Mouse (Mus musculus) cerebellum, postnatal 14 days (tissue): ENCODE results near the gene Homer2.

ENCODE experiments used
- DNase-seq, 2 experiments: peaks; one replicate each; pipeline ENCODE4 v3.0.0; 2021; ENCODE audit warnings: mixed read lengths in 2 of 2

Gene Homer2

GRCm38 (mm10) chr7:81697954-81698353 is 9.4 kb downstream of the Homer2 start:
- DNase-seq = no peak

GRCm38 (mm10) chr7:81695763-81696533 is 11.4 kb downstream of the Homer2 start:
- DNase-seq = no peak

- DNase-seq = no peak
Observed at GRCm38 (mm10) chr7:81691067-81691466, 16.3 kb downstream of the Homer2 start.

GRCm38 (mm10) chr7:81689116-81689681 is 18.1 kb downstream of the Homer2 start:
- DNase-seq = peak; percentile 53 to 68

GRCm38 (mm10) chr7:81688378-81688777 is 18.9 kb downstream of the Homer2 start:
- DNase-seq = no peak

GRCm38 (mm10) chr7:81687684-81688316 is 19.5 kb downstream of the Homer2 start:
- no peak for DNase-seq

GRCm38 (mm10) chr7:81685375-81685774 is 22.0 kb downstream of the Homer2 start:
- DNase-seq = peak; percentile 84 to 86

GRCm38 (mm10) chr7:81683779-81684422 is 23.4 kb downstream of the Homer2 start:
- no peak for DNase-seq

- DNase-seq = peak; percentile 78 to 81
Observed at GRCm38 (mm10) chr7:81681386-81681785, 25.9 kb downstream of the Homer2 start.

GRCm38 (mm10) chr7:81673359-81674013 is 33.8 kb downstream of the Homer2 start:
- peak in 1 of 2 experiments; percentile 32 for DNase-seq

GRCm38 (mm10) chr7:81672735-81673291 is 34.5 kb downstream of the Homer2 start:
- DNase-seq = peak; percentile 40 to 51

GRCm38 (mm10) chr7:81667156-81667555 is 40.2 kb downstream of the Homer2 start:
- no peak for DNase-seq

GRCm38 (mm10) chr7:81666585-81666984 is 40.7 kb downstream of the Homer2 start:
- no peak for DNase-seq

GRCm38 (mm10) chr7:81663057-81663456 is 44.3 kb downstream of the Homer2 start:
- no peak for DNase-seq

- peak; percentile 73 to 83 for DNase-seq
Observed at GRCm38 (mm10) chr7:81657631-81658347, 49.5 kb downstream of the Homer2 start.

- peak in 1 of 2 experiments; percentile 38 for DNase-seq
Observed at GRCm38 (mm10) chr7:81657055-81657454, 50.3 kb downstream of the Homer2 start.

GRCm38 (mm10) chr7:81656635-81657034 is 50.7 kb downstream of the Homer2 start:
- no peak for DNase-seq

GRCm38 (mm10) chr7:81654946-81655718 is 52.2 kb downstream of the Homer2 start:
- DNase-seq = peak; percentile 98 to 99

- DNase-seq = no peak
Observed at GRCm38 (mm10) chr7:81653988-81654387, 53.3 kb downstream of the Homer2 start.

- peak; percentile 61 to 75 for DNase-seq
Observed at GRCm38 (mm10) chr7:81652296-81652695, 55.0 kb downstream of the Homer2 start.

GRCm38 (mm10) chr7:81651284-81651683 is 56.0 kb downstream of the Homer2 start:
- no peak for DNase-seq
